Mouse (Mus musculus) spleen, adult 2 months (tissue): ENCODE results near the gene Tm9sf2.

ENCODE experiments used
- CTCF ChIP-seq: fragments of 200-500 bp; IDR thresholded peaks from 2 replicates; pipeline ENCODE4 v1.5.1; 2011; ENCODE audit warnings: mild to moderate bottlenecking, inconsistent platforms; ENCODE audit not compliant: insufficient read depth, insufficient read length, insufficient replicate concordance; ENCODE audit errors: extremely low read depth
- POLR2A ChIP-seq: fragments of 200-500 bp; IDR thresholded peaks from 2 replicates; pipeline ENCODE4 v1.6.1; 2011; ENCODE audit warnings: low read depth, low read length, inconsistent platforms

DNA sequence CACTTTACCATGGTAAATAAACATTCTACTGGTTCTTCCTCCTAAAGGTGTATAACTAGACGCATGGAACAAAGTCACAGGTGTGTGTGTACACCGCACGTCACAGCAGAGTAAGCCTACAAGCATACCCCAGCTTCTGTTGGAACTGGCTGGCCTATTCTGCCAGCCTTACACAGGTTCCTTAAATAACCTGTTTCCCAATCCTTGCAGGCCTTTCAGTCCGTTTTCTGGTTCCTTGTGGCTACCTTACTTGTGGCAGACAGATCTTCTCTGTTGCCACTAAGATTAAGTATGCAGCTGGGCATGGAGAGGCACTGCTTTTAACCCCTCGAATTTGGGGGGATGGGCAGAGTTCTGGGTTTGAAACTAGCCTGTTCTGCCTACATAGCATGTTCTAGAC lies 5.5 kb downstream of the Tm9sf2 start:
- TF ChIP-seq CTCF (no peak), POLR2A (no peak)
